Mouse (Mus musculus): ENCODE results near the gene Tmprss13. TPM values are rescaled to one million over a fixed set of nuclear protein-coding genes. Genes with fewer than 3 reads are reported as not detected.

The Tmprss13 gene
- total RNA-seq (2021) = 1 to 10 TPM; 2.3 to 2.8 TPM
- long read RNA-seq, experiment 1 = 0 reads
- long read RNA-seq, experiment 2 = 0 reads

GRCm38 (mm10) chr9:45318855-45319254, at the start of gene Tmprss13:
Gene Tmprss13 (plus strand): TSS chr9:45319100.
- DNase-seq = no peak
- intact Hi-C loops (cut with DNase I) = no loop called here

DNA sequence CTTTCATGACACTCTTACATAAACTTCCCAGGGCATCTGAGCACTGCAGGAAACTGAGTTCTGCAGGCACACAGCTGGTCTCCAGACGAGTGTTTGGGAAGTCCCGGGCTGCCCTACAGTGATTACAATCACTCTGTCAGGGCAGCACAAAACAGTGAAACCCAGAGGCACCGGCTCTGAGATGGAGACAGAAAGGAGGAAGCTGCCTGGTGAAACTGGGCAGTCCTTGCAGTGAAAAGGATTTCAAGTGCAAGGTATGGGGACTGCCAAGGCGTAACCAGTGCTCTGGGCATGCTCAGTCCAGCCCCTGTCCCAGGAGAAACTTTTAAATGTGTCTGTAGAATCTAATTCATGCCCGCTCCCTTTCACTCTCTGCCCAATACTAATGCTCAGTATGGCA, 46.7 kb upstream of the Tmprss13 start:
- intact Hi-C loops (cut with DNase I) = no loop called here
- no peak for DNase-seq

GRCm38 (mm10) chr9:45274218-45274617, 44.7 kb upstream of the Tmprss13 start:
- no peak for DNase-seq
- intact Hi-C loops (cut with DNase I) = no loop called here

DNA sequence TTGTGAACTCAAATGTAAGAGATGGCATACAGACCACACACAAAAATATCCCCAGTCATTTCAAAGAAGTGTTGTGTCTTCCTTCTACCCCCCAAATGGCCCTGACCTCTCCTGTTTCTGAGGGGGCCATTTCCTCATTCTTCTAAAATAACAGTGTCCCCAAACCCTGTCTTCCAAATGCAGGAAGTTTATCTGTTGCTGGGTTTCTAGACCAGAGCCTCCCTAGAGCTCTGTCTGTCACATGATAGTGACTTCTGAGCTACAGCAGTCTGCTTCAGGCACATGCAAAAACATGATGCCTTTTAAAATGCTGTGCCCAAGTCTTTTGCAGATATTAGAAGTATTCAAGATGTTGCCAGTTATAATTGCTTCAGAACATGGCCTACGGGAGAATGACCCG, 44.3 kb upstream of the Tmprss13 start:
- intact Hi-C loops (cut with DNase I) = no loop called here
- no peak for DNase-seq

- DNase-seq = no peak
- intact Hi-C loops (cut with DNase I) = no loop called here
Measured at GRCm38 (mm10) chr9:45280059-45280458, 38.8 kb upstream of the Tmprss13 start.

DNA sequence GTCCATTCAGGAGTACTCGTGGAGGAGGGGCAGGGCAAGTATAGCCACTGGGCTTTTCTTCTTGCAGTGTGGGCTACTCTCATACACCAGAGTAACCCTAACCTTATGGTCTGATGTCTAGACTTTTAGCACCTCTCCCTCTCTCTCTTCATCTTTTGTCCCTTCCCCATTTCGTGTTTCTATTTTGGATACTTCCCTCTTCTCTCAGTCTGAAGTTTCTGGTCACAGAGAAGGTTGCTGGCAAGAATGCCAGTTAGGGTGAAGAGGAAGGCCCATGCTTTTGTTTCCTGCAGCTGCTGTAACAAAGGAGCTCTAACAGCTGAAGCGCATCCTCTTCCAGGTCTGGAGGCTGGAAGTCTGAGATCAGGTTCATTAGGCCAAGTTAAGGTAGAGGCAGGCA, 38.0 kb upstream of the Tmprss13 start:
- DNase-seq = no peak
- intact Hi-C loops (cut with DNase I) = no loop called here

DNA sequence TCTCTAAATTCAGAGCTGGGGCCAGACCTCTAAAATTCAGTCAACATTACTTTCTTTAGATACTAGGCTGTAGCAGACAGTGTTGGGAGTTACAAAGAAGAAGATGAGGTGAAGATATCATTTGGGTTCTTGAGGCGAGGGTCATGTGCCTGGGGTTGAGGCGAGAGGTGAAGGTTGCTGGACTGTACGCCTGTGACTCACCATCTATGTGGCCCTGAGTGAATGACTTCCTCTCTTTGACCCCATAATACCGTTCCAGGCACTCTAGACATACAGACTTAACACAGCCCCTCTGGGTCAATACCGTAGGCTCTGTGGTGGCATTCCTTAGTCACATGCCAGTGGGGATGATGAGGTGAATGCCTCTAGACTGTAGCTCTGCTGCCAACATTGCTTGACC, 36.4 kb upstream of the Tmprss13 start:
- intact Hi-C loops (cut with DNase I) = no loop called here
- DNase-seq = no peak

- intact Hi-C loops (cut with DNase I) = no loop called here
- DNase-seq = no peak
Measured at GRCm38 (mm10) chr9:45291481-45292168, 27.3 kb upstream of the Tmprss13 start.

DNA sequence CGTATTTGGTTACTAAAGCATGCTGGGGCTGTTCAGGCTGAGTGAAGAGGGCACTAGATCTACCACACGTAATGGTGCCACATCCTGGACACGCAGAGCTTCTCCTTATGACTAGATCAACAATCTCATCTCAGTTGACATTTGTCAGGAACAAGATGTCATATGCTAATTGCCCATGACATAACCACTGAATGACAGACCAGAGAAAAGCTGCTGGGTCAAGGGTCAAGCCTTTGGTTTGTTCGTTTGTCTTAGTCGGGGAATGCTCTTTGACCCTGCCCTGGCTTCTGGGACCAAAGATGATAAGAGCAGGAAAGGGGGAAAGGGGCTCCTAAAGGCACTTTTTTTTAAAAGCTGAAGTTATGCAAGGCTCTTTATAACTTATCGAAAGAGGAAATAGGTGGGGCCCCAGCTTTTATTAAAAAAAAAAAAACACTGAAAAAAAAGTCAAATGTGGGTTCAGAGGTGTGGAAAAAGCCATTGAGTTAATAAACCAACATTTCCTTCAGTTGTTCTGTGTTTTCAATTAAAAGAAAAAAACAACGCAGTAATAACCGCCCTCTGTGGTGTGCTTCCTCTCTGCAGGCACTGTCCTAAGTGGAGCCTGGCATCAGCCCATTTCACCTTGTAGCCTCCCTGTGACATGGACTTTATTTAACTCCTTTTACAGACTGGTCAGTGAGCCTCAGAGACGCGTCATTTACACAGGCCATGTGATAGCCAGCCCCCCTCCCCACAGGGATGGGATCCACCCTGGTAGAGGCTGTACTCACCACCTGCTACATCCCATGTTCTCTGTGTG, 24.5 kb upstream of the Tmprss13 start:
- DNase-seq = no peak
- intact Hi-C loops (cut with DNase I) = loop anchor here (5.0 kb wide), 1 partner anchor 72 kb away; no protein-coding TSS in a partner anchor

- peak; percentile 36 to 53 for DNase-seq
- intact Hi-C loops (cut with DNase I) = loop anchor here (1.0 to 5.0 kb wide), 4 partner anchors 45 to 109 kb away; no protein-coding TSS in a partner anchor
Measured at GRCm38 (mm10) chr9:45299231-45300006, 19.5 kb upstream of the Tmprss13 start.

GRCm38 (mm10) chr9:45300422-45301104, 18.3 kb upstream of the Tmprss13 start:
- intact Hi-C loops (cut with DNase I) = loop anchor here (1.0 to 2.0 kb wide), 3 partner anchors 44 to 108 kb away; no protein-coding TSS in a partner anchor
- DNase-seq = peak; percentile 91 to 96

DNA sequence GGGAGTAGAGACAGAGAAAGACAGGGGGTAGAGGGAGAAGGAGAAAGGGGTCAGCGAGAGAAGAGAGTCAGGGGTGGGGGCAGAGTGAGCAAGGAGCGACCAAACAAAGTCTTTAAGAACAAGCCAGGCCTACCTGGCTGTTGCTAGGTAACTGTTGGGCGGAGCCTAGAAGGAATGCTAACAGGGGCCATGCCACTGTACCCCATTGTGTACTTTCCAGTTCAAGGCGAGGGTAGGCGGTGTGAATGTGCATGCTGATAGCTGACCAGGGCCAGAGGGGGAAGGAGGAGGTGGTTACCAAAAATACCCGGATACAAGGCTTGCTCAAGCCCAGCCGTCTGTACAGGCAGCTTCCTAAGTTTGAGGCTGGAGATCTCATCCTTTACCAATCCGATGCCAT, 17.1 kb upstream of the Tmprss13 start:
- intact Hi-C loops (cut with DNase I) = loop anchor here (2.0 kb wide), 1 partner anchor 43 kb away; no protein-coding TSS in a partner anchor
- DNase-seq = no peak

DNA sequence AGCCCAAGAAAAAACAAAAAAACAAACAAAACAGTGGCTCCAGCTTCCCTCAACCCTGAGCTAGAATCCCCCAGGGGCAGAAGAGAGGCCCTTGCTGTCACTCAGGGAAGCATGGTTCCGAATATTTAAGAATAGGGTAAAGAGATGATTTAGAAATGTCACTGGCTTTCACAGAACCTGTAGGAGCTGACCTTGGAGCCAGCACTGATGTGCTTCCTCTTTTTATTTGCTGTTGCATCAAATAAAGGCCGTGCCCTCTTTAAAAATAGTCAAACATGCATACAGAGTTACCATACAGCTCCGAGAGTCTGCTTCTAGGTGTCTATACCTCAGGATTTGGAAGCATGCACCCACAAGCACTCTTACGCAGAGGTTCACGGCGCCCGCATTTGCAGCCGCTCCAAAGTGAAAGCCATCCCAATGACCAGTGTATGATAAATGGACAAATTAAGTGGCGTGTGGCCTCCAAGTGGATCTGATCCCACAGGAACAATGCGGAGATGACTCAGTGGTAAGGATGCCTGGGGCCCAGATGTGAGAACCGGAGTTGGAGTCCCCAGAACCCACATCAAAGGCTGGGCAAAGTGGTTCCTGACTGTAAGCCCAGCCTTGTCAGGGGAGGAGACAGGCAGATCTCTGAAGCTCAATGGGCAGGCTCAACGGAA, 12.0 kb upstream of the Tmprss13 start:
- no peak for DNase-seq
- intact Hi-C loops (cut with DNase I) = no loop called here

GRCm38 (mm10) chr9:45308521-45308920, 10.4 kb upstream of the Tmprss13 start:
- DNase-seq = no peak
- intact Hi-C loops (cut with DNase I) = no loop called here

DNA sequence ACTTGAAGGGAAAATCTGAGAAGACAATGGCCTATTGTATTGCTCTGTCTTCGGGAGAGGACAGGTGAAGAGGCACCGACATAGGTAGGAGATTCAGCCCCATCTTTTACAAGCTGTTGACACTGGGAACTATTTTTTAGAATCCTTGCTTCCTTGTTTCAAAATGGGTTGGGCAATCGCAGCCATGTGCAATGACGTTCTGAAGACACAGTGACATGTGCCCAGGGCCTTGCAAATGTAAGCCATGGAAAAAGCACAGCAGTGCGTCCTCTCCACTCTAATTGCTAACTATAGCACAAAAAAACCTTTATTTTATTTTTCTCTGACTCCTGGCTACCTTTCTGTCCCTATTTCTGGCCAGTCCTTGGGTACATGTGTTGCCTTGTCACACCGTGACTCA, 7.0 kb upstream of the Tmprss13 start:
- intact Hi-C loops (cut with DNase I) = no loop called here

DNA sequence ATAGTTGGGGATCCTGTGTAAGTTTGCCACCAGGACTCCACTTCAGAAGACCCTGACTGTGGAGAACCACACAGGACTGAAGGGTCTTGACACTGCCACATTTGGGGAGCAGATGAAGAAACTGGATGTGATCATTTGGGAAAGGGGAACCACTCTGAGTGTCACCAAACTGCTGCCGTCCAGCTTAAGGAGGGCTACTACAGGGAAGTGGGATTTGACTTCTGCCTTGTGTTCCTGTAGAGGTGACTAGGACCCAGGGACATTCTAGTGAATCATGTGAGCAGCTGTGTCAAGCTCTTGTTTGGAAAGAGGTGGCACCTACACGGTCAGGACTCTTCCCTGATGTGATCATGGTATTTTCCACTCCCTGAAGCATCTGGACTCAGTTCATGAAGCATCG, 5.0 kb upstream of the Tmprss13 start:
- no peak for DNase-seq
- intact Hi-C loops (cut with DNase I) = no loop called here

More for the DNA sequence above, 7.0 kb upstream of the Tmprss13 start:
- DNase-seq = no peak

DNA sequence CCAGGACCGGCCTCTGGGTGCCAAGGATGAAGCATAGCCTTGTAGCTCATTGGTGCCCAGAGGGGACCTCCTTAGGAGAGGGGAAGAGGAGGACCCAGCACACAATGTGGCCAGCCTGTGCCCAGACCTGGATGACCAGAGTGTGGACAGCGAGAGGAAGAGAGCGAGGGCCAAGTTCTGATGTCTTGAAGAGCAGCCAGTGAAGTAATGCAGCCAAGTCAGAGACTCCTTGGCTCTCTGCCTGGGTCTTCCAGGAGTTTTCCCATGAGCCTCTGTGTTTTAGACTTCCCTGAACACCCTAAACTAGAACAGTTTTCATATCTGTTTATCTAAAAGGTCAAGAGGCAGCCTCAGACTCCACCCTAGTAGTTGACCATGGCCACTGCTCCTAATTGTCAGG, 1.3 kb upstream of the Tmprss13 start:
- intact Hi-C loops (cut with DNase I) = no loop called here
- DNase-seq = peak; percentile 21 to 48

DNA sequence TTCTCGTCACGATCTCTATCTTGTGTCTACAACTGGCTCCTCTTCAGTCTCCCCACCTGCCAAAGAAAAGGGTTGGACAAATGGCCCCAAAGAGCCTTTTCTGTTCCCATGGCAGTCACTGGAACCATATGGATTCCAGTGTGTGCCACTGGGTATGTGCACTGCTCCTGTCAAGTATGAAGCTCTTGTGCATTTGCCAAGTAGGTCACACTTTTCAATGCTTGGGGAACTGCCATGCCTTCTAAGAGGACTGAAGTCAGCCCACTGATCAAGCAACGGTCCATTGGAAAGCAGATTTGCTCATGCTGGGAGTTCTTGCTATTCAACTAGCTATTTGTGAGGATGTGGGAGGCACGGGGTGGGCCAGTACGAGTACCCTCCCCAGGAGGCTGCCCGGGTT, 2.6 kb downstream of the Tmprss13 start:
- DNase-seq = no peak
- intact Hi-C loops (cut with DNase I) = no loop called here

- no peak for DNase-seq
- intact Hi-C loops (cut with DNase I) = no loop called here
Measured at GRCm38 (mm10) chr9:45321946-45322430, 3.1 kb downstream of the Tmprss13 start.

- intact Hi-C loops (cut with DNase I) = no loop called here
- DNase-seq = no peak
Measured at GRCm38 (mm10) chr9:45326390-45326789, 7.5 kb downstream of the Tmprss13 start.
